In genomic region chr14:46379285-46379684, GRCm38 (mm10) we compare ENCODE assay signal across 12 mouse cellular contexts. TPM values are rescaled to one million over a fixed set of nuclear protein-coding genes. Genes with fewer than 3 reads are reported as not detected.
A peak's percentile ranks its signal among the peaks of the same experiment; 100 is the strongest.
DNase-seq lines count a peak whose midpoint lies in the region; ATAC-seq and TF ChIP-seq lines count a peak whose summit lies in the region.
"Had no signal": no experiment of that assay in that cellular context is flagged by ENCODE, and none has a peak within 500 bp of the region (broad histone marks: within the 10 kb centered on the region; RNA-seq: fewer than 3 reads in every experiment).

Gene Gm15217, plus strand, starts transcription at chr14:46379414.

- no peak for DNase-seq in heart, adult 11 months
- DNase-seq in embryonic facial prominence, embryonic 10.5 days (ENCODE audit: low spot score) = no peak
- no peak for DNase-seq in hindbrain, postnatal 0 days (ENCODE audit: low spot score)
- DNase-seq in midbrain, embryonic 10.5 days (ENCODE audit: low spot score) = no peak
- DNase-seq in urinary bladder, adult 18-20 months (ENCODE audit: low spot score in 2 of 2) = no peak
- no peak for DNase-seq in urinary bladder, adult 2 months (ENCODE audit: low spot score)
- DNase-seq: adrenal gland, adult 2 months had no signal

- 79% methylated on average over 12 of the region's 12 CpGs for WGBS in heart, embryonic 13.5 days
- WGBS in embryonic facial prominence, embryonic 10.5 days = 83% methylated on average over 12 of the region's 12 CpGs
- WGBS in hindbrain, postnatal 0 days = 89% methylated on average over 12 of the region's 12 CpGs
- 84% methylated on average over 12 of the region's 12 CpGs for WGBS in midbrain, embryonic 10.5 days

- peak within 1 kb of the TSS; percentile 76 for H3K4me2 ChIP-seq in heart, embryonic 13.5 days
- peak within 1 kb of the TSS; percentile 56 for H3K4me2 ChIP-seq in hindbrain, postnatal 0 days (ENCODE audit: low read depth, low read length)

- no peak for TF ChIP-seq CTCF in hindbrain, postnatal 0 days (IDR thresholded peaks at IDR 0.05; ENCODE audit: low read depth)

- peaks cover 20% of the 10 kb centered on the region for H3K27me3 ChIP-seq in heart, embryonic 13.5 days (replicated peaks)
- H3K27me3 ChIP-seq in embryonic facial prominence, embryonic 10.5 days (replicated peaks; ENCODE audit: low read depth, poor library complexity, severe bottlenecking) = peaks cover 73% of the 10 kb centered on the region
- H3K27me3 ChIP-seq in hindbrain, postnatal 0 days (ENCODE audit: insufficient read depth, low read length) = peaks cover 11% of the 10 kb centered on the region; the same call in 1 of the 2 replicates
- peaks cover 70% of the 10 kb centered on the region for H3K27me3 ChIP-seq in midbrain, embryonic 10.5 days (ENCODE audit: low read depth, poor library complexity, severe bottlenecking)

- peak within 1 kb of the TSS; percentile 45 for H3K4me3 ChIP-seq in heart, embryonic 13.5 days
- H3K4me3 ChIP-seq in embryonic facial prominence, embryonic 10.5 days = peak within 1 kb of the TSS; percentile 57
- H3K4me3 ChIP-seq in hindbrain, postnatal 0 days (ENCODE audit: low read length) = peak within 1 kb of the TSS; percentile 30
- H3K4me3 ChIP-seq in midbrain, embryonic 10.5 days = peak within 1 kb of the TSS; percentile 52

- H3K36me3 ChIP-seq in heart, embryonic 13.5 days = peaks cover 15% of the 10 kb centered on the region
- H3K36me3 ChIP-seq in embryonic facial prominence, embryonic 10.5 days (replicated peaks) = peaks cover 13% of the 10 kb centered on the region
- no peaks in the 10 kb centered on the region for H3K36me3 ChIP-seq in hindbrain, postnatal 0 days (ENCODE audit: insufficient read depth, low read length)
- H3K36me3 ChIP-seq in midbrain, embryonic 10.5 days = peaks cover 3% of the 10 kb centered on the region; the same call in 1 of the 2 replicates

- H3K9ac ChIP-seq in heart, embryonic 13.5 days = peak within 1 kb of the TSS; percentile 75
- H3K9ac ChIP-seq in hindbrain, postnatal 0 days (replicated peaks; ENCODE audit: low read length) = peak within 1 kb of the TSS; percentile 33; the same call in 1 of the 2 replicates

- H3K27ac ChIP-seq in heart, embryonic 13.5 days (replicated peaks) = no peak within 1 kb of the TSS
- H3K27ac ChIP-seq in embryonic facial prominence, embryonic 10.5 days (replicated peaks) = peak within 1 kb of the TSS; percentile 68
- H3K27ac ChIP-seq in hindbrain, postnatal 0 days = no peak within 1 kb of the TSS
- peak within 1 kb of the TSS; percentile 60; the same call in 1 of the 2 replicates for H3K27ac ChIP-seq in midbrain, embryonic 10.5 days (replicated peaks)

- ATAC-seq in heart, embryonic 13.5 days (ENCODE audit: extremely low read depth, insufficient number of reproducible peaks, low FRiP score, low TSS enrichment) = no peak
- no peak for ATAC-seq in hindbrain, postnatal 0 days
- no peak for ATAC-seq in cerebellum, adult (ENCODE audit: insufficient number of reproducible peaks, low FRiP score, low TSS enrichment)

- no peaks in the 10 kb centered on the region for H3K9me3 ChIP-seq in heart, embryonic 13.5 days
- no peaks in the 10 kb centered on the region for H3K9me3 ChIP-seq in embryonic facial prominence, embryonic 10.5 days
- H3K9me3 ChIP-seq in hindbrain, postnatal 0 days (ENCODE audit: low read length) = no peaks in the 10 kb centered on the region
- no peaks in the 10 kb centered on the region for H3K9me3 ChIP-seq in midbrain, embryonic 10.5 days (replicated peaks)

- peaks cover 27% of the 10 kb centered on the region for H3K4me1 ChIP-seq in heart, embryonic 13.5 days
- H3K4me1 ChIP-seq in embryonic facial prominence, embryonic 10.5 days = peaks cover 24% of the 10 kb centered on the region
- 0 out of 2 replicates have a peak, but pooled peaks cover 6% of the 10 kb centered on the region for H3K4me1 ChIP-seq in hindbrain, postnatal 0 days (ENCODE audit: insufficient read depth, low read length)
- H3K4me1 ChIP-seq in midbrain, embryonic 10.5 days = peaks cover 18% of the 10 kb centered on the region

RNA-seq across cellular contexts. Expression of gene Gm15217, which starts in this region (rescaled TPM):
- not detected in 2 replicates for polyA plus RNA-seq in heart, embryonic 13.5 days (2015; fragmentation: Nextera tagmentation; extraction: Ambion mirVana)
- not detected in 2 replicates for polyA plus RNA-seq in embryonic facial prominence, embryonic 10.5 days (2016; fragmentation: Nextera tagmentation; extraction: Ambion mirVana)
- not detected in 2 replicates for total RNA-seq in hindbrain, postnatal 0 days (2014; rRNA removed)
- not detected in 2 replicates for polyA plus RNA-seq in hindbrain, postnatal 0 days (2015; fragmentation: Nextera tagmentation; extraction: Ambion mirVana)
- polyA plus RNA-seq in midbrain, embryonic 10.5 days (2016; fragmentation: Nextera tagmentation; extraction: Ambion mirVana) = not detected in 2 replicates
- not detected in 2 replicates for polyA plus RNA-seq in urinary bladder, adult 2 months (2012; rRNA removed)
- total RNA-seq: adrenal gland, adult 2 months; hematopoietic stem cell, adult 5-6 weeks had no signal
- polyA plus RNA-seq: adrenal gland, adult 2 months; C2C12; spleen, adult 2 months had no signal

Comparison
In these comparisons a context has a peak if more than half of its experiments do, and no peak if none do; other contexts are left out.
1. H3K27ac ChIP-seq: peak in embryonic facial prominence, embryonic 10.5 days (single experiment) and midbrain, embryonic 10.5 days (single experiment); none in heart, embryonic 13.5 days (single experiment) and hindbrain, postnatal 0 days (single experiment).
2. Peak in every context shown above with its lines, with median percentiles within 50 percentile points of each other: H3K4me3 ChIP-seq.